Mouse (Mus musculus) ES-Bruce4 (cell line): ENCODE measurements around the gene Tcaf1. TPM values are rescaled to one million over a fixed set of nuclear protein-coding genes. Genes with fewer than 3 reads are reported as not detected.

Experiments
- H3K27ac ChIP-seq: 2 replicates; pipeline ENCODE4 v1.5.1; 2012; ENCODE audit warnings: low read length, inconsistent platforms; ENCODE audit not compliant: insufficient read depth
- H3K27me3 ChIP-seq: 2 replicates; pipeline ENCODE4 v1.6.1; 2012; ENCODE audit warnings: mild to moderate bottlenecking, low read length, inconsistent platforms; ENCODE audit not compliant: control insufficient read depth, poor library complexity, insufficient read depth, severe bottlenecking
- H3K36me3 ChIP-seq: 2 replicates; pipeline ENCODE4 v1.6.1; 2012; ENCODE audit warnings: inconsistent platforms, mild to moderate bottlenecking, low read length, moderate library complexity; ENCODE audit not compliant: control insufficient read depth, poor library complexity, insufficient read depth, severe bottlenecking
- H3K4me1 ChIP-seq: one replicate; pipeline ENCODE4 v1.8.1; 2011; ENCODE audit warnings: low read length; ENCODE audit not compliant: control insufficient read depth, insufficient read depth
- H3K4me3 ChIP-seq: 2 replicates; pipeline ENCODE4 v1.5.1; 2011; ENCODE audit warnings: low read depth, mild to moderate bottlenecking, low read length
- H3K9ac ChIP-seq: 2 replicates; pipeline ENCODE4 v1.6.1; 2012; ENCODE audit warnings: low read depth, mild to moderate bottlenecking, inconsistent platforms; ENCODE audit not compliant: poor library complexity, severe bottlenecking
- H3K9me3 ChIP-seq: replicated peaks from 2 replicates; pipeline ENCODE4 v1.6.1; 2012; ENCODE audit warnings: mild to moderate bottlenecking, low read length, inconsistent platforms; ENCODE audit not compliant: control insufficient read depth, poor library complexity, insufficient read depth, severe bottlenecking
- CTCF ChIP-seq: IDR thresholded peaks from one replicate; pipeline ENCODE4 v1.8.1; 2011; ENCODE audit warnings: low read depth, low read length
- EP300 ChIP-seq: IDR thresholded peaks from 2 replicates; pipeline ENCODE4 v1.6.1; 2011; ENCODE audit warnings: low read depth, low read length; ENCODE audit not compliant: insufficient read depth
- POLR2A ChIP-seq: IDR thresholded peaks from one replicate; pipeline ENCODE4 v1.8.1; 2011; ENCODE audit warnings: low read length; ENCODE audit not compliant: insufficient read depth
- polyA plus RNA-seq: library from polyadenylated mRNA; stranded (reverse); fragments of >200 nt; gene quantifications from 2 replicates; pipeline ENCODE4 v1.2.4, GENCODE M21; 2011; ENCODE audit warnings: low read depth; ENCODE audit not compliant: missing spikeins, insufficient read depth, insufficient read length

Tcaf1 gene
- polyA plus RNA-seq, 1 experiment: 35.6 TPM

DNA sequence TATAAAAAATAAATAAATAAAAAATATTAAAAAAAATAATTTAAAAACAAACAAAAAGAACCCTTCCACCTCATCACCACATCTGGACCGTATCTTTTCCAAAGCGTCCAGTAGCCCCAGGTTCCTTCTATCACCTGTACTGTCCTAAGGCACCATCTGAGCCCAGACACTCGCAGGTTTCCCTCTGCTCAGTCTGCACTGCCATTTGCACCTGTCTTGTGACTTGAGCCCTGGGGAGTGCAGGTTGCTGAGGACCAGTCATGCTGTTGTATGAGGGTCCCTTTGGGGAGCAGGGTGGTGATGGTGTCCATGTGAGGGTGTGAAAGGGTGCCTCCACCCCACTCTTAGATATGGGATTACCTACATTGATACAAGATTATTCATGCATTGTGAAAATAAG lies 33.9 kb downstream of the Tcaf1 start:
- H3K27ac ChIP-seq: no peak overlapping the region
- H3K9me3 ChIP-seq: no peaks in the 10 kb centered on the region; the same call in 1 of the 2 replicates
- H3K4me1 ChIP-seq: no peaks in the 10 kb centered on the region
- no peaks in the 10 kb centered on the region for H3K27me3 ChIP-seq
- H3K4me3 ChIP-seq: no peak overlapping the region
- TF ChIP-seq CTCF (no peak), POLR2A (no peak), EP300 (no peak)
- H3K9ac ChIP-seq: no peak overlapping the region
- no peaks in the 10 kb centered on the region for H3K36me3 ChIP-seq

DNA sequence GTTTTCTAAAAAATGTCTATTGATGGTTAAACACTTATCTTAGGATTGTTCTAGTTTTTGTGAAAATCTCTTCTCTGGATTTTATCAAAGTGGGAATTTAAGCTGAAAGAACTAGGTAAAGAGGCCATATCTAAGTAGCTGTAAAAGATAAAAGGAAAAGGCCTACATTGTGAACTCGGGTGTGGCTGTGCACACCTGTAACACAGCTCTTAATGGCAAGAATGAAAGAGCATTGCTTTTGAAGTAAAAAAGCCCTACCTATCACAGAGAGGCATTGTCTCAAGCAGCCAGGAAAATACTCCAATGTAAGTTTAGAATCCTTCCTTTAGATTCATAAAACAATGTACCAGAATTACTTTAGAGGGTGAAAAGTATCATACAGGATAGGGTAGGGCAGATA lies 38.1 kb downstream of the Tcaf1 start:
- H3K9me3 ChIP-seq: no peaks in the 10 kb centered on the region; the same call in 1 of the 2 replicates
- TF ChIP-seq EP300: no peak
- no peak for TF ChIP-seq POLR2A
- TF ChIP-seq CTCF: no peak
- H3K9ac ChIP-seq: no peak overlapping the region
- H3K36me3 ChIP-seq: no peaks in the 10 kb centered on the region
- H3K27me3 ChIP-seq: no peaks in the 10 kb centered on the region
- H3K4me3 ChIP-seq: no peak overlapping the region
- H3K27ac ChIP-seq: no peak overlapping the region
- H3K4me1 ChIP-seq: no peaks in the 10 kb centered on the region

DNA sequence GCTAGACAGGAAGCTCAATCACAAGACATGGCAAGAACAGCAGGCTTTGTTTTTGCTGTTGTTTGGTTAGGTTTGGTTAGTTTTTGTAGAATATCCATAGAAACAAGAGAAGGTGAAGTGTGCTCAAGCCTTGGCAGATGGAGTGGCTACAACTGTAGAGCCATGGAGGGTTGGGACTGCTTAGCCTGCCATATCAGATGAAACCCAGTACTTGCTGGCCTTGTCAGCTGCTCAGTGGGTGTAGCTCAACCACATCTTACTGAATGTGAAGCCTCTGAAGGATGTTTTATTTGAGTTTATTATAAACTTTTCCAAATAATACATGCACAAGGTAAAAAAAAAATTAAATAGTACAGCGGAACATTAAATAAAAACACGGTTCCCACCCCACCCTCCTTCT lies 42.2 kb downstream of the Tcaf1 start:
- TF ChIP-seq EP300 (no peak), POLR2A (no peak), CTCF (no peak)
- no peaks in the 10 kb centered on the region for H3K9me3 ChIP-seq
- H3K4me3 ChIP-seq: no peak overlapping the region
- no peaks in the 10 kb centered on the region for H3K36me3 ChIP-seq
- no peak overlapping the region for H3K27ac ChIP-seq
- H3K9ac ChIP-seq: no peak overlapping the region
- no peaks in the 10 kb centered on the region for H3K27me3 ChIP-seq
- no peaks in the 10 kb centered on the region for H3K4me1 ChIP-seq

DNA sequence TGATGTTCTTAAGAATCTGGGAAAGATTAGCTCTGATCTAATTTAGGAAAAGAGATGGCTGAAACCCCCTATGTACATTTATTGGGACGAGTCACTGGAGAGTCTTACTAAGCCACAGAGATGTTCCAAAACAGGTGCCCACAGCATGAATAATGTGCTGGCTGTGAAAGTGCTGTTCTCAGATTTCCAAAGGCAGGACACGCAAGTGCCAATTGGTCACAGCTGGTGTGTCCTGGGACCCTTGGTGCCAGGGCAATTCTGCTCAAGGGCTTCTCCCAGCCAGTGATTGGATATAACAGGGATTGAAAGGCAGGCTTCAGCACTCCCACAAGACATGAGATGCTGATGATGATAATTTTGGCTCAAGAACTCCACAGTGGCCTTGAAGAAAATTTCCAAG lies 48.1 kb downstream of the Tcaf1 start:
- TF ChIP-seq CTCF: no peak
- TF ChIP-seq POLR2A: no peak
- TF ChIP-seq EP300: no peak
- no peak overlapping the region for H3K27ac ChIP-seq

DNA sequence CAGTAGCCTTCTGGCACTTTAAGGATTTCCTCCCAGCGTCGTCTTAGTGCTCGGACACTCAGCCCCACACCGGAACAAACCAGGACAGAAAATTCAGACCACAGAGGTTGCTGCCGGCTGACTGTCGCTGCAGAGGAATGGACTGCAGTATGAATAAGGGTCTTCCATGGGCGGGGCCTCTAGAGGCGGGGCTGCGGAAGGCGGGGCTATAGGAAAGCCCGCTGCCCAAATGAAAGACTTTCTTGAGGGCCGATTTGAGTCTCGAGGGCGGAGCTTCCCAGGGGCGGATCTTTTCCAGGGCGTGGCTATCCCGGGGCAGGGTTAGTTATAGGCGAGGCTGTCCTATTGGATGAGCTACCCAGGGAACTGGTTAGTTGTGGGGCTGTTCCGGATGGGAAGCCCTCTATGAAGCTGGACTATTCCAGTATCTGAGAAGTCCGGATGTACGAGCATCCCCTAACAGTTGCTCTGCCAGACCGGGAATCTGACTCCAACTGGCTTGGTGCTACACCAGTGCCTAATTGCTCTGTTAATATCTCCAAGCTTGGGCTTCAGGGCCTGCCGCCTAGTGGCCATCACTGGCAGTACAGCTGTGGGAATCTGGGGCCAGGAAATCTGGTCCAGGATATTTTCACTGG lies 64.9 kb downstream of the Tcaf1 start, which contains the start of gene Tcaf2:
Gene Tcaf2, minus strand, starts transcription at position 343 of the 638 bp plus-strand sequence.
- Histone ChIP-seq H3K4me1 (no peaks in the 10 kb centered on the region), H3K36me3 (no peaks in the 10 kb centered on the region), H3K9me3 (no peaks in the 10 kb centered on the region), H3K27ac (no peak within 1 kb of the TSS), H3K4me3 (peak within 1 kb of the TSS; percentile 55), H3K27me3 (no peaks in the 10 kb centered on the region), H3K9ac (no peak within 1 kb of the TSS)
- TF ChIP-seq CTCF: peak; percentile 77
- TF ChIP-seq EP300: no peak
- TF ChIP-seq POLR2A: no peak

More for the DNA sequence above, 48.1 kb downstream of the Tcaf1 start:
- Histone ChIP-seq H3K36me3 (no peaks in the 10 kb centered on the region), H3K4me3 (no peak overlapping the region), H3K9me3 (no peaks in the 10 kb centered on the region), H3K27me3 (no peaks in the 10 kb centered on the region), H3K4me1 (no peaks in the 10 kb centered on the region), H3K9ac (no peak overlapping the region)

DNA sequence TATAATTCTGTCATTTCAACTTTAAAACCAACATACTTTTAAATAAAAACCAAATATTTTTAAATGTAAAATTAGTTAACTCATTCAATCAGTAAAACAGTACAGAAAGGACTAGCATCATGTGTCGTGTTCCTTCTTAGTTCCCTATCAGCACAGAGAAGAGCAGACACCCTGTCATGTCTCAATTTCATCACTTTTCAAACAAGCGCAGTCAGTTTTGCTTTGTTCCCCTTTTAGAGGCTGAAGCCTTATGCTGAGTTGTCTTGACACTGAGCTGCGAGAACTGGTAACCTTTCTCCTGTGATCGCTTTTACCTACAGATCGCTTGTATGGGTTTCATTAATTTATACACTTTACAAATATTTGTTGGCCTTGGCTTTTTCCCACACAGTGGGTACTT lies 75.5 kb downstream of the Tcaf1 start:
- Histone ChIP-seq H3K4me3 (no peak overlapping the region), H3K9me3 (no peaks in the 10 kb centered on the region), H3K4me1 (no peaks in the 10 kb centered on the region), H3K27me3 (no peaks in the 10 kb centered on the region), H3K9ac (no peak overlapping the region), H3K27ac (no peak overlapping the region), H3K36me3 (no peaks in the 10 kb centered on the region)
- TF ChIP-seq CTCF (no peak), POLR2A (no peak), EP300 (no peak)
